Mouse (Mus musculus) colon, adult 2 months (tissue): Measurements from ENCODE around the gene Pdcd4. TPM values are rescaled to one million over a fixed set of nuclear protein-coding genes. Genes with fewer than 3 reads are reported as not detected.

Experiments
- polyA plus RNA-seq: library from polyadenylated mRNA; depleted of rRNA; stranded (reverse); fragments of >200 nt; gene quantifications from 2 replicates; pipeline ENCODE4 v1.2.3, GENCODE M21; 2012; rRNA removed

Pdcd4 gene
- 7.7 and 9.8 TPM in 2 replicates for polyA plus RNA-seq

GRCm38 (mm10) chr19:53892061-53892460 is at the start of gene Pdcd4:
Gene Pdcd4 (plus strand): TSS chr19:53892231.

DNA sequence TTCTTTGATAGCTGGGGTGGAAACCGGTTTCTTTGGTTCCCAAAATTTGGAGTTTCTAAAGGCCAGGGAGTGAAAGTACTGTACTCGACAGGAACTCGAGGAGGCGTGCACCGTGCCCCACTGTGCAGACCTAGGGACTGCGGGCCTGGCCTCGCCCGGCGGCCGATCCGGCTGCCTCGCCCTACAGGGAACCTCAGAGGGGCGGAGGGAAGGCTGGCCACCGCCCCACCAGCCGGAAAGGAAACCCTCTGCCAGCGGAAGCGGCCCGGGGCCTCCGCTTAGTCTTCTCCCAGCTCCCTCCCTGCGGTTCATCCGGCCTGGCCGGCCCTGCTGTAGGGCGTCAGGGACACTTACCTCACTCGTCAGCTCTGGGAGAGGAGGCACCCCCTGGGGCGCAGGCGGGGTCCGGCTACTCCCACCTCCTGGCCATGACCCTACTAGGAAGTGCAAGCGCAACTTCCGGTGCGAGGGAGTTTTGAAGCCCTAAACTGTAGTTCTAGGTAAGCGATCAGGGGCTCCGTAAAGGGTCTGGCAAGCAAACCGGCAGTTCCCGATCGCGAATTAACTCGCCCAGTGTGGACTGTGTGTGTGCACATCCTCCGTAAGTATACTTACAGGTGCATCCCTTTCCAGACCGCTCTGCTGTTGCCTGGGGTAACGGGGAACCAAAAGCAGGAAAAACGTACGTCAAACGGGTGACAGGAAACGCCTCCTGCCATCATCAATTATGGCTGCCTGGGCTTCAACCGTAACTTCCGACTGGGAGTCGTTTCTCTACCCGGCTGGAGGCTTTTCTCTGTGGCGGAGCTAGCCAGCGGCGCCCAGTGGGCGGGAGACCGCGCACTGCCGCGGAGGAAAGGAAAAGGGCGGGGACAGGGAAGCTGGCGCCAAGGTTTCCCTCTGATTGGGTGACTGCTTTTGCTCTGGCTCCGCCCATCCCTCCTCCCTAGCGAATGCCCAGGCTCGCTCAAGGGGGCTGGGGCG is 52.1 kb downstream of the Pdcd4 start, which contains the start of the genes Shoc2 and Bbip1:
Gene Shoc2, plus strand, starts transcription at position 505 of the 984 bp plus-strand sequence.
Gene Bbip1, minus strand, starts transcription at position 826 of the 984 bp plus-strand sequence.

Other genes with a start within 250 kb of the Pdcd4 start
- 0.44 and 0.78 TPM in 2 replicates for gene Rbm20, start 214.9 kb upstream of the Pdcd4 start, polyA plus RNA-seq
- 8.4 and 10.2 TPM in 2 replicates for gene Shoc2, start 52.1 kb downstream of the Pdcd4 start, polyA plus RNA-seq
- gene Bbip1, start 52.4 kb downstream of the Pdcd4 start, polyA plus RNA-seq = 3.3 and 3.7 TPM in 2 replicates
- 40.4 and 49.2 TPM in 2 replicates for gene Adra2a, start 151.9 kb downstream of the Pdcd4 start, polyA plus RNA-seq